Mouse (Mus musculus): Measurements from ENCODE around the gene Mxd4.

DNA sequence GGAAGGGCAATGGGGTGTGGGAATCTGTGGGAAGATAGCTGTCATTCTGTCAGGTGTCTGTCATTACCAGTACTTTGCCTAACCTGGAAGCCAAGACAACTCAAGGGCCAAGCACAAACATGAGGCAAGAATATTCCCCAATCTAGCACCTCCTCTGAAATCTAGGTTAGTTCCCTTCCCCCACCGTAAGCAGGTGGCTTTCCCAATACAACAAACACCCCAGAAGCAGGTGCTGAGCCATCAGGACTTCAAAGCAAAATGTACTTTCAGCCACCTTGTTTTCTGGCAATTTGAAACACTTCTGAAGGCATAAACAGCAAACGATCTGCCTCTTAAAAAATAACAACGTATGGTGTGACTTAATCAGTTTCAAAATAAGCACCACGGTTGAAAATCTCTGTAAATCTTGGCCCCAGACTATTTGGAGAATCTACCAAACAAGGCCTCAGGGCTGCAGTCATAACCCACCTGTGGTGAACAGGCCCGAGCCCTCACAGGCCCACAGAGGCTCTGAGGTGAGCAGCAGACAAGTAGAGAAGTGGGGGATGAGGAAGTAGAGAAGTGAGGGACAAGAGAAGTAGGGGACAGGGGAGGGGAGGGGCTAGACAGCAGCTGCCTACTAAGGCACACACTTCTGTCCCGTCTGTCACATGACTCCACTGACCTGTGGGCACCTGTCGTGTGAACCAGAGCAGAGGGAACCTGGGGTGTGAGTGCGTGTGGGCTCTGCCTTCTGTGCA is 45.1 kb upstream of the Mxd4 start:
- TF ChIP-seq ZNF384 (IDR thresholded peaks at IDR 0.05; ENCODE audit: low read depth, low read length) (no peak), MAFK (IDR thresholded peaks at IDR 0.05; ENCODE audit: insufficient read depth, low read depth, low read length) (no peak), ZC3H11A (IDR thresholded peaks at IDR 0.05; ENCODE audit: borderline replicate concordance, low read depth, low read length) (no peak), HCFC1 (IDR thresholded peaks at IDR 0.05; ENCODE audit: borderline replicate concordance, insufficient read depth, low read length) (no peak), CHD2 (IDR thresholded peaks at IDR 0.05; ENCODE audit: low read depth, low read length) (no peak)

Measured in ES-E14 (cell line).